Mouse (Mus musculus) hindbrain, embryonic 15.5 days (tissue): ENCODE data around the gene Gm4881. TPM values are rescaled to one million over a fixed set of nuclear protein-coding genes. Genes with fewer than 3 reads are reported as not detected.

Source experiments
- ATAC-seq: fragments of 200-750 bp; cut with Nextera tagmentation; 2 replicates; pipeline ENCODE4 v1.8.0; 2017; ENCODE audit warnings: low read depth, moderate number of reproducible peaks, moderate TSS enrichment; ENCODE audit not compliant: low FRiP score
- H3K27ac ChIP-seq: fragments of 300-500 bp; sonication (generic); replicated peaks from 2 replicates; pipeline ENCODE4 v1.5.1; 2015; ENCODE audit warnings: mild to moderate bottlenecking, inconsistent platforms
- H3K27me3 ChIP-seq: fragments of 300-500 bp; sonication (generic); 2 replicates; pipeline ENCODE4 v1.6.1; 2015; ENCODE audit warnings: control low read depth, inconsistent platforms
- H3K36me3 ChIP-seq: fragments of 300-500 bp; sonication (generic); 2 replicates; pipeline ENCODE4 v1.6.1; 2015; ENCODE audit warnings: control low read depth, inconsistent platforms
- H3K4me1 ChIP-seq: fragments of 300-500 bp; sonication (generic); replicated peaks from 2 replicates; pipeline ENCODE4 v1.6.1; 2015; ENCODE audit warnings: control low read depth, inconsistent platforms
- H3K4me2 ChIP-seq: fragments of 300-500 bp; sonication (generic); 2 replicates; pipeline ENCODE4 v1.6.1; 2015; ENCODE audit warnings: moderate library complexity, mild to moderate bottlenecking, inconsistent platforms
- H3K4me3 ChIP-seq: fragments of 300-500 bp; sonication (generic); 2 replicates; pipeline ENCODE4 v1.5.1; 2015; ENCODE audit warnings: mild to moderate bottlenecking, inconsistent platforms
- H3K9ac ChIP-seq: fragments of 300-500 bp; sonication (generic); 2 replicates; pipeline ENCODE4 v1.6.1; 2015; ENCODE audit warnings: inconsistent platforms
- H3K9me3 ChIP-seq: fragments of 300-500 bp; sonication (generic); 2 replicates; pipeline ENCODE4 v1.6.1; 2016; ENCODE audit warnings: control low read depth, inconsistent platforms
- WGBS: fragments of 180-500 bp; shearing (Covaris S2); methylation state at CpG from one replicate; pipeline ENCODE4 v1.1.7; 2015; 5-methylcytosine and 5-hydroxymethylcytosine counted together
- polyA plus RNA-seq: library from polyadenylated mRNA; unstranded; fragments of >200 nt; fragmentation: Nextera tagmentation; extraction: Ambion mirVana; gene quantifications from 2 replicates; pipeline ENCODE4 v1.2.1, GENCODE M21; 2015

Gm4881 gene
- polyA plus RNA-seq, 1 experiment from 2014 or later: 5.4 TPM

GRCm38 (mm10) chr7:24971972-24972893, 27.9 kb upstream of the Gm4881 start, which contains the start of gene Rabac1:
Gene Rabac1, minus strand, starts transcription at chr7:24972754.
- peak within 1 kb of the TSS; percentile 72 for H3K9ac ChIP-seq
- peak within 1 kb of the TSS; percentile 82 for H3K27ac ChIP-seq
- H3K4me3 ChIP-seq: peak within 1 kb of the TSS; percentile 69
- H3K27me3 ChIP-seq: no peaks in the 10 kb centered on the region
- H3K36me3 ChIP-seq: peaks cover 1% of the 10 kb centered on the region
- H3K4me2 ChIP-seq: peak within 1 kb of the TSS; percentile 67
- H3K9me3 ChIP-seq: no peaks in the 10 kb centered on the region
- ATAC-seq: peak; percentile 93
- WGBS: under 1% methylated on average over 45 of the region's 45 CpGs
- peaks cover 12% of the 10 kb centered on the region for H3K4me1 ChIP-seq

- ATAC-seq: no peak
- Histone ChIP-seq H3K27ac (peak overlapping the region; percentile 82), H3K9ac (peak overlapping the region; percentile 72), H3K36me3 (no peaks in the 10 kb centered on the region), H3K9me3 (no peaks in the 10 kb centered on the region), H3K4me3 (peak overlapping the region; percentile 69), H3K27me3 (no peaks in the 10 kb centered on the region), H3K4me2 (peak overlapping the region; percentile 67), H3K4me1 (peaks cover 12% of the 10 kb centered on the region)
- 4% methylated on average over 19 of the region's 19 CpGs for WGBS
Measured at GRCm38 (mm10) chr7:24971261-24971971, 27.1 kb upstream of the Gm4881 start.

- H3K36me3 ChIP-seq: no peaks in the 10 kb centered on the region
- no peak for ATAC-seq
- H3K4me1 ChIP-seq: peaks cover 12% of the 10 kb centered on the region
- H3K4me2 ChIP-seq: no peak overlapping the region
- WGBS: 96% methylated on average over 3 of the region's 3 CpGs
- no peaks in the 10 kb centered on the region for H3K9me3 ChIP-seq
- H3K27ac ChIP-seq: no peak overlapping the region
- no peak overlapping the region for H3K4me3 ChIP-seq
- H3K27me3 ChIP-seq: no peaks in the 10 kb centered on the region
- no peak overlapping the region for H3K9ac ChIP-seq
Measured at GRCm38 (mm10) chr7:24970341-24970740, 26.0 kb upstream of the Gm4881 start.

- no peak for ATAC-seq
- WGBS: 76% methylated on average over 11 of the region's 12 CpGs
Measured at GRCm38 (mm10) chr7:24969805-24970204, 25.5 kb upstream of the Gm4881 start.

GRCm38 (mm10) chr7:24968463-24968862, 24.2 kb upstream of the Gm4881 start:
- no peak overlapping the region for H3K4me3 ChIP-seq

More at GRCm38 (mm10) chr7:24969805-24970204, 25.5 kb upstream of the Gm4881 start:
- Histone ChIP-seq H3K27me3 (no peaks in the 10 kb centered on the region), H3K36me3 (no peaks in the 10 kb centered on the region), H3K4me1 (peaks cover 12% of the 10 kb centered on the region), H3K9ac (no peak overlapping the region), H3K27ac (no peak overlapping the region), H3K4me2 (no peak overlapping the region), H3K9me3 (no peaks in the 10 kb centered on the region), H3K4me3 (no peak overlapping the region)

GRCm38 (mm10) chr7:24967966-24968365, 23.7 kb upstream of the Gm4881 start:
- H3K9ac ChIP-seq: no peak overlapping the region
- no peak overlapping the region for H3K4me3 ChIP-seq
- H3K27ac ChIP-seq: no peak overlapping the region
- no peak for ATAC-seq
- 83% methylated on average over 8 of the region's 8 CpGs for WGBS
- no peaks in the 10 kb centered on the region for H3K27me3 ChIP-seq
- H3K4me1 ChIP-seq: peaks cover 12% of the 10 kb centered on the region
- H3K9me3 ChIP-seq: no peaks in the 10 kb centered on the region
- H3K36me3 ChIP-seq: no peaks in the 10 kb centered on the region
- no peak overlapping the region for H3K4me2 ChIP-seq

More at GRCm38 (mm10) chr7:24968463-24968862, 24.2 kb upstream of the Gm4881 start:
- H3K4me1 ChIP-seq: peaks cover 12% of the 10 kb centered on the region
- H3K9me3 ChIP-seq: no peaks in the 10 kb centered on the region
- no peak overlapping the region for H3K9ac ChIP-seq
- no peak for ATAC-seq
- no peak overlapping the region for H3K4me2 ChIP-seq
- H3K27ac ChIP-seq: no peak overlapping the region
- 74% methylated on average over 6 of the region's 6 CpGs for WGBS
- H3K36me3 ChIP-seq: no peaks in the 10 kb centered on the region
- H3K27me3 ChIP-seq: no peaks in the 10 kb centered on the region

GRCm38 (mm10) chr7:24964897-24965535, 20.7 kb upstream of the Gm4881 start:
- H3K4me3 ChIP-seq: no peak overlapping the region
- no peaks in the 10 kb centered on the region for H3K4me1 ChIP-seq
- WGBS: 16% methylated on average over 5 of the region's 5 CpGs
- no peaks in the 10 kb centered on the region for H3K27me3 ChIP-seq
- no peaks in the 10 kb centered on the region for H3K9me3 ChIP-seq
- H3K9ac ChIP-seq: no peak overlapping the region
- H3K36me3 ChIP-seq: no peaks in the 10 kb centered on the region
- ATAC-seq: 0 out of 2 replicates have a peak, but pooled peaks have one; percentile 13
- H3K4me2 ChIP-seq: no peak overlapping the region
- no peak overlapping the region for H3K27ac ChIP-seq

- WGBS: 80% methylated on average over 2 of the region's 2 CpGs
- Histone ChIP-seq H3K4me3 (no peak overlapping the region), H3K9ac (no peak overlapping the region)
Measured at GRCm38 (mm10) chr7:24964288-24964687, 20.0 kb upstream of the Gm4881 start.

GRCm38 (mm10) chr7:24955226-24955625, 10.9 kb upstream of the Gm4881 start:
- ATAC-seq: no peak
- Histone ChIP-seq H3K4me2 (peak overlapping the region; percentile 59), H3K4me1 (peaks cover 31% of the 10 kb centered on the region), H3K27ac (no peak overlapping the region), H3K4me3 (peak overlapping the region; percentile 32), H3K9me3 (no peaks in the 10 kb centered on the region), H3K27me3 (peaks cover 52% of the 10 kb centered on the region), H3K9ac (no peak overlapping the region), H3K36me3 (no peaks in the 10 kb centered on the region)
- WGBS: 3% methylated on average over 19 of the region's 33 CpGs

More at GRCm38 (mm10) chr7:24964288-24964687, 20.0 kb upstream of the Gm4881 start:
- Histone ChIP-seq H3K27me3 (no peaks in the 10 kb centered on the region), H3K4me1 (no peaks in the 10 kb centered on the region), H3K9me3 (no peaks in the 10 kb centered on the region), H3K36me3 (no peaks in the 10 kb centered on the region), H3K4me2 (no peak overlapping the region), H3K27ac (no peak overlapping the region)
- ATAC-seq: no peak

- Histone ChIP-seq H3K36me3 (no peaks in the 10 kb centered on the region), H3K4me2 (peak overlapping the region; percentile 59), H3K9ac (0 out of 2 replicates have a peak overlapping the region, but pooled peaks have one; percentile 25), H3K4me1 (peaks cover 39% of the 10 kb centered on the region), H3K27ac (no peak overlapping the region), H3K9me3 (no peaks in the 10 kb centered on the region), H3K4me3 (peak overlapping the region; percentile 32), H3K27me3 (peaks cover 60% of the 10 kb centered on the region)
- ATAC-seq: no peak
- 2% methylated on average over 29 of the region's 30 CpGs for WGBS
Measured at GRCm38 (mm10) chr7:24954450-24954849, 10.2 kb upstream of the Gm4881 start.

GRCm38 (mm10) chr7:24953966-24954365, 9.7 kb upstream of the Gm4881 start:
- ATAC-seq: no peak
- Histone ChIP-seq H3K9ac (0 out of 2 replicates have a peak overlapping the region, but pooled peaks have one; percentile 10), H3K4me2 (peak overlapping the region; percentile 59), H3K4me3 (peak overlapping the region; percentile 32), H3K27me3 (peaks cover 61% of the 10 kb centered on the region), H3K9me3 (no peaks in the 10 kb centered on the region), H3K4me1 (peaks cover 44% of the 10 kb centered on the region), H3K27ac (no peak overlapping the region), H3K36me3 (no peaks in the 10 kb centered on the region)
- 2% methylated on average over 18 of the region's 24 CpGs for WGBS
